Mouse (Mus musculus): Measurements from ENCODE around the gene Ppp1ca. TPM values are rescaled to one million over a fixed set of nuclear protein-coding genes. Genes with fewer than 3 reads are reported as not detected.
A peak's percentile ranks its signal among the peaks of the same experiment; 100 is the strongest.

Ppp1ca gene
- polyA plus RNA-seq, 1 experiment from 2014 or later, result 946 TPM

DNA sequence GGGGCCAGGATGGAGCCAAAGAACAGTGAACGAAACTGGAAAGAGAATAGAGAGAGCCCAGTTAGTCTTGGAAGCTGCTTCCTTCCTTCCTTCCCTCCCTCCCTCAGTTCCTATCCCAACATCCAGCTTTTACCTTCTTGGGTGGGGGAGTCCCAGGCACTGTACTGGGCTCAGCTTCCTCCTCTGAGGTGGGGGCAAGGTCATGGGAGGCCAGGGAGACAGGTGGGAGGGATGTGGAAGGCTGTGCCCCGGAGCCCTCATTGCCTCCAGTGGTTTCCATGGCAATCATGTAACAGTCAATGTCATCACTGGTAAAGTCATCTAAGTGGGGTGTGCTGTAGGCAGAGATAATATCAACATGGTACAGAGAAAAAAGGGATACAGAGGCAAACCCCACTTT, 4.2 kb downstream of the Ppp1ca start:
- no peak overlapping the region for H3K27ac ChIP-seq
- WGBS, result 72% methylated on average over 2 of the region's 2 CpGs
- H3K4me3 ChIP-seq, result no peak overlapping the region
- H3K4me1 ChIP-seq, result peaks cover 64% of the 10 kb centered on the region
- no peak for DNase-seq (ENCODE audit: low spot score)
- no peaks in the 10 kb centered on the region for H3K9me3 ChIP-seq
- no peaks in the 10 kb centered on the region for H3K27me3 ChIP-seq (ENCODE audit: insufficient read depth, poor library complexity, severe bottlenecking)
- H3K36me3 ChIP-seq, result peaks cover 73% of the 10 kb centered on the region

DNA sequence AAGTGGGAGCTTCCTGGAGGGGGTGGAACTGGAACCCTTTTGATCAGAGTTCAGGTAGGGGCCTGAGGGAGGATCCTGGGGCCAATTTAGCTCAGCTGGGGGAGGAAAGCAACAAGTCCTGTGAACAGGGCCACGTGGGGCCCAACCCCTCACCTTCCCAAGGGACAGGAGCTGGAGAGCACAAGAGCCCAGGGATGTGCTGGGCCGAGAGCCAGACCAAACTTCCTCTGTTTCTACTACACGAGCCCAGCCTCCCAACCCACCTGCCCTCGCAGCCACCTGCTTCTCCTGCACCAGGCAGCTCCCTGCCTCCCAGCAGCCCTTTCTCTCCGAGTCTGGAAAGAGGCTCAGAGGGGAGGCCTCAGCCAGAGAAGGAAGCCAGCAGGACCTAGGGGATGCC, 4.7 kb downstream of the Ppp1ca start:
- no peak for DNase-seq (ENCODE audit: low spot score)
- peaks cover 73% of the 10 kb centered on the region for H3K36me3 ChIP-seq
- WGBS, result 64% methylated on average over 5 of the region's 5 CpGs
- H3K4me1 ChIP-seq, result peaks cover 59% of the 10 kb centered on the region
- H3K27ac ChIP-seq, result 0 out of 2 replicates have a peak overlapping the region, but pooled peaks have one; percentile 11
- H3K4me3 ChIP-seq, result no peak overlapping the region
- H3K27me3 ChIP-seq (ENCODE audit: insufficient read depth, poor library complexity, severe bottlenecking), result no peaks in the 10 kb centered on the region
- H3K9me3 ChIP-seq, result no peaks in the 10 kb centered on the region

DNA sequence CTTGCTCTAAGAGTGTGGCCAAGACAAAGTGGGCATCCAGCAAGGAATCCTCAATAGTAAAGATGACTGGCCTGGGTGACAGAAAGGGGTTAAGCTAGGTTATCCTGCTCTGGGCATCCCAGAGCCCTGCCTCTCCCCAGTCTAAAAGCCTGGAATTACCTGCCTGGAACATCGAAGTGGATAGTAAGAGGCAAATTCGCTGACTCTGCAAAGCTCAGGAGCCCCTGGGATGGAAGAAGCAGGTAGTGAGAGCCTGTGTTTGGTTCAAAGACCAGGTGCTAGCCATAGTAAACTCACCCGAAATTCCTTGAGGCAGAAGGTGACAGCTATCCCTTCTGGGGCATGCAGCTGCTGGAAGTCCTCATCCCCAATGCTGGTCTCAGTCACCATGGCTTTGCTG, 5.3 kb downstream of the Ppp1ca start:
- Histone ChIP-seq H3K36me3 (peaks cover 73% of the 10 kb centered on the region), H3K27ac (no peak overlapping the region), H3K4me1 (peaks cover 61% of the 10 kb centered on the region), H3K4me3 (no peak overlapping the region), H3K9me3 (no peaks in the 10 kb centered on the region), H3K27me3 (ENCODE audit: insufficient read depth, poor library complexity, severe bottlenecking) (no peaks in the 10 kb centered on the region)
- WGBS, result 63% methylated on average over 3 of the region's 3 CpGs
- DNase-seq (ENCODE audit: low spot score), result no peak

DNA sequence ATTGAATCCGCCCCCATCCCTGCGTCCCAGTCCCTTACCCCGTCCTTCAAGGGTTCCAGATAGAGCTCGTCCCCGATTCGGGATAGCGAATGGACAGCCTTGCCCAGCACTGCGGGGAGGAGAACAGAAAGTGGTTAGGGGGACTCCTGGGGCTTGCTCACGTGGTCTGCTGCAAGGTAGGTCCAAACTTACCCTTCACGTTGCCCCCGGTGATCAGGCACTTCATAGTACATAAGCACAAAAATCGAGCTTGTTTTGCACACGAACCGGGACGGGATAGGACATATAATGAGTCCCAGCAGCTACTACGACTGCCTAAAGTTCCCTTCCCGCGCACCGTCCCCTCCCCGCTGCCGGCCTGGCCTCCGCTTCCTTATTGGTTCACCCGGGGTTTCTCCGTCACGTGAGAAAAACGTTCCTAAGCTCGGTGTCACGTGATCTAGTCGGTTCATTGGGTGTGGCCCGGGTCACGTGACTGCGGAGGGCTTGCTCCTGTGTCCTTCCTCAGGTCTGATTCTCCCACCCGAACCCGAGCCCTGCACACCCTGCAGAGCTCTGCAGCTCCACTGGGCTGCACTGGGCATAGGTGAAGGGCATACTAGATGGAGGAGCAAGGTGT, 9.5 kb downstream of the Ppp1ca start, which contains the start of gene Rad9a:
Rad9a (minus strand) TSS at position 372 of the 619 bp plus-strand sequence.
- peak; percentile 99 for DNase-seq (ENCODE audit: low spot score)
- Histone ChIP-seq H3K27me3 (ENCODE audit: insufficient read depth, poor library complexity, severe bottlenecking) (peaks cover 21% of the 10 kb centered on the region), H3K4me3 (peak within 1 kb of the TSS; percentile 73), H3K36me3 (peaks cover 40% of the 10 kb centered on the region), H3K9me3 (no peaks in the 10 kb centered on the region), H3K4me1 (peaks cover 39% of the 10 kb centered on the region), H3K27ac (peak within 1 kb of the TSS; percentile 92)
- under 1% methylated on average over 34 of the region's 34 CpGs for WGBS

DNA sequence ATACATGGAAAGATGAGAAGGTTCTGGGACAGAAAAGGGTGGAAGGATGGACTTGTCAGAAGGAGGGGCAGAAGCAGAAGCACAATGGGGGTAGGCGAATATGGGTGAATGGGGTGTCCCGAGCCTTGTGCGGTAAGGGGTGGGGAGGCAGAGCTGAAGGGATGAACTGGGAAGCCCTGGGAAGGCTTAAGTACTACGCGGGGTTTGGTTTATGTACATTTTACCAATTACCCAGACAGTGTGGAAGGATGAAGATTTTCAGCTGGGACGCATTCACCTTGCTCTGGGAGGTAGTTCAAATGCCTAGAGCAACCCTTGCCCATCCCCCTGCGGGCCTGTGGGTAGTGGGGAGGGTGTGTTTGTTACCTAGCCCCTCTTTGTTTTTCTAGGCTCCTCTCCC, 10.3 kb downstream of the Ppp1ca start:
- H3K9me3 ChIP-seq, result no peaks in the 10 kb centered on the region
- peaks cover 33% of the 10 kb centered on the region for H3K4me1 ChIP-seq
- H3K36me3 ChIP-seq, result peaks cover 32% of the 10 kb centered on the region
- peak overlapping the region; percentile 73 for H3K4me3 ChIP-seq
- H3K27ac ChIP-seq, result peak overlapping the region; percentile 92
- no peak for DNase-seq (ENCODE audit: low spot score)
- WGBS, result 34% methylated on average over 7 of the region's 7 CpGs
- peaks cover 25% of the 10 kb centered on the region for H3K27me3 ChIP-seq (ENCODE audit: insufficient read depth, poor library complexity, severe bottlenecking)

DNA sequence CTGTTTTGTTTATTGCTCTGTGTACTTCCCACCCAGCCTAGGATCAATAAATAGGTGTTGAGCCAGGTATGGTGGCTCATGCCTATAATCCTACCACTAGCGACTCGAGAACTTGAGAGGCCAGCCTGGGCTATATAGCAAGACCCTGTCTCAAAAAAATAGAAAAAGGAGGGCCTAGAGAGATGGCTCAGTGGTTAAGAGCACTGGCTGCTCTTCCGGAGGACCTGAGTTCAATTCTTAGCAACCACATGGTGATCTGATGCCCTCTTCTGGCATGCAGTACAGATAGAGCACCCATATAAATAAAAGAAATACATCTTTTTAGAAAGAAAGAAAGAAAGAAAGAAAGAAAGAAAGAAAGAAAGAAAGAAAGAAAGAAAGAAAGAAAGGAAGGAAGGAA, 11.3 kb downstream of the Ppp1ca start:
- H3K4me3 ChIP-seq, result no peak overlapping the region
- peaks cover 23% of the 10 kb centered on the region for H3K36me3 ChIP-seq
- WGBS, result 55% methylated on average over 3 of the region's 3 CpGs
- H3K9me3 ChIP-seq, result no peaks in the 10 kb centered on the region
- H3K27ac ChIP-seq, result no peak overlapping the region
- DNase-seq (ENCODE audit: low spot score), result no peak
- peaks cover 33% of the 10 kb centered on the region for H3K4me1 ChIP-seq
- peaks cover 25% of the 10 kb centered on the region for H3K27me3 ChIP-seq (ENCODE audit: insufficient read depth, poor library complexity, severe bottlenecking)

DNA sequence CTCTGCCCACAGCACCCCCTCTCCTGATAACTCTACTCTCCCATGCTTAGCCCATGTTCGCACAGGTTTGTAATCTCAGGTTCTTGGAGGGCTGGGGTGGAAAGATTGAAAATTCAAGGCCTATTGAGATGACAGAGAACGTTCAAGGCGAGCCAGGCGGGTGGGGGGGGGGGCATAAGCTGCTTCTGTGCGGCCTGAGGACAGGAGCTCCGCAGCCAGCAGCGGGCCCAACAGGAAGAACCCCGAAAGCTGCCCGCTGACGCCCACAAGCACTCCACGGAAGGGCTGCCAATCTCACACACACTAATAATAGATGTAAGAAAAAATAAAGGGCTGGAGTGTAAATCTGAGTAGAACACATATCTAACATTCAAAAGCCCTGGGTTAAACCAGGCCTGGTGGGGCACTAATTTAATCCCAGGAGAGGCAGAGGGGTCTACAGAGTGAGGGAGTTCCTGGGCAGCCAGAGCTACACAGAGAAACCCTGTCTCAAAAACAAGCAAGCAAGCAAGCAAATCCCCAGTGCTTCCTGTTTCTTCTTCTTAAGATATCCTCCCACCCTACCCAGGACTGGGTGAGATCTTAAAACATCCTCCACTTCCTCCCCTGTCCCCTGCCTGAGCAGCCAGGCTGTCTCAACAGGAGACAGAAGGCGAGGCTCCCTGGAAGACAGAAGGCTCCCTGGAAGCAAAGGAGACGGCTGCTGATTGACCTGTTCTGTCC, 11.9 kb downstream of the Ppp1ca start:
- H3K4me3 ChIP-seq, result no peak overlapping the region
- no peak overlapping the region for H3K27ac ChIP-seq
- H3K27me3 ChIP-seq (ENCODE audit: insufficient read depth, poor library complexity, severe bottlenecking), result peaks cover 28% of the 10 kb centered on the region
- peaks cover 34% of the 10 kb centered on the region for H3K4me1 ChIP-seq
- peaks cover 17% of the 10 kb centered on the region for H3K36me3 ChIP-seq
- WGBS, result 54% methylated on average over 13 of the region's 13 CpGs
- H3K9me3 ChIP-seq, result no peaks in the 10 kb centered on the region
- DNase-seq (ENCODE audit: low spot score), result no peak

DNA sequence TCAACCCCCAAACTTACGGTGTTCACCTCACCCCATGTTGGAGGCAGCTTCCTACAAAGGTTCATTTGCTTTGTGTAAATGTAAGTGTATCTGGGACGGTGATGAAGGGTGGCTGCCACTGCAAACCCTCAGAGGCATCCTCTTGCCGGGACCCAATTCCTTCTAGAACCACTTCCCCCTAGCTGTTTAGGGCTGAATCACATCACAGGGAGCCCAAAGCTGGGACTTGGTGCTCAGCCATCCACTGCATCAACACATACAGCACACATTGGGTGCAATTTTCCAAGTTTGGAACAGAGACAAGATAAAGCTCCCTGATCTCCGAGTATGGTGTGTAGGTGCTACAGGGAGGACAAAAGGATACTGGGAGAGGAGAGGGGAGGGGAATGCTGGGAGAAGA, 13.0 kb downstream of the Ppp1ca start:
- no peak overlapping the region for H3K27ac ChIP-seq
- H3K9me3 ChIP-seq, result no peaks in the 10 kb centered on the region
- no peak for DNase-seq (ENCODE audit: low spot score)
- peaks cover 36% of the 10 kb centered on the region for H3K27me3 ChIP-seq (ENCODE audit: insufficient read depth, poor library complexity, severe bottlenecking)
- no peak overlapping the region for H3K4me3 ChIP-seq
- H3K36me3 ChIP-seq, result peaks cover 6% of the 10 kb centered on the region; the same call in 1 of the 2 replicates
- WGBS, result 58% methylated on average over 4 of the region's 4 CpGs
- H3K4me1 ChIP-seq, result peaks cover 28% of the 10 kb centered on the region

DNA sequence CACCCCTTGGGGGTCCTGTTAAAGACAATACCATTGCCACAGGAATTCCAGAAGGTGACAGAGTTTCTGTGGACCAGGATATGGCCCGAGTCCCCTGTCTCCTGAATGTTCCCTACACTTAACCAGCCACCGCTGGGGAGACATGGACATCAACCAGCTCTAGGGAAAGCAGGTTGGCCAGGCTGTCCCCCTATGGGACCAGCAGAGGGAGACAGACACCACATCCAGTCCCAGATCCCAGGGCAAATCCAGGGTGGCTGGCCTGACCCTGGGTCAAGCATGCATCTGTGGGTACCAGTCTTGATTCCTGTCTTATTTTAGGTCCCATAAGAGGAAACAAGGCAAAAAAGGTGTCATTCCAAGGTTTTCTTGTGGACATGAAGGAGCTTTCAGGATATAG, 15.1 kb downstream of the Ppp1ca start:
- H3K27ac ChIP-seq, result no peak overlapping the region
- H3K4me3 ChIP-seq, result no peak overlapping the region
- H3K4me1 ChIP-seq, result peaks cover 18% of the 10 kb centered on the region
- peak; percentile 90 for DNase-seq (ENCODE audit: low spot score)
- WGBS, result 0% methylated on average over 2 of the region's 2 CpGs
- no peaks in the 10 kb centered on the region for H3K36me3 ChIP-seq
- H3K27me3 ChIP-seq (ENCODE audit: insufficient read depth, poor library complexity, severe bottlenecking), result peaks cover 57% of the 10 kb centered on the region
- no peaks in the 10 kb centered on the region for H3K9me3 ChIP-seq

DNA sequence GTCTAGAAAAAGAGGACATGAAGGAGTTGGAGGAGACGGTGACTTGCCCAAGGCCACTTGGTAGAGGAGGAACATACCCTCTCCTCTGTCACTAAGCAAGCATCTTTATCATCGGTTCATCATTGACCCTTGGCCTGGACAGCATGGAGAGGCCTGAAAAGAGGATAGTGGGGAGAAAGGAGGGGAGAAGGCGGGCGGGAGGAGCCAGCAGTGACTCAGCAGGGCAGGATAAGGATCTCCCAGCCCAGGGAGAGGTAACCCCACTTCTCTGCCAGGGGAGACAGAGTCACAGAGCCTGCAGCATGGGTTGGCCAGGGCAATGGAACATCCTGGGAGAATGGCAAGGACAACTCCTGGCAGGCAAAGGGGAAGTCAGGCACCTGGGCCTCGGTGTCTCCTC, 16.7 kb downstream of the Ppp1ca start:
- Histone ChIP-seq H3K36me3 (no peaks in the 10 kb centered on the region), H3K4me1 (peaks cover 23% of the 10 kb centered on the region), H3K9me3 (no peaks in the 10 kb centered on the region), H3K27me3 (ENCODE audit: insufficient read depth, poor library complexity, severe bottlenecking) (peaks cover 73% of the 10 kb centered on the region), H3K27ac (no peak overlapping the region), H3K4me3 (no peak overlapping the region)
- 68% methylated on average over 5 of the region's 5 CpGs for WGBS
- DNase-seq (ENCODE audit: low spot score), result no peak

DNA sequence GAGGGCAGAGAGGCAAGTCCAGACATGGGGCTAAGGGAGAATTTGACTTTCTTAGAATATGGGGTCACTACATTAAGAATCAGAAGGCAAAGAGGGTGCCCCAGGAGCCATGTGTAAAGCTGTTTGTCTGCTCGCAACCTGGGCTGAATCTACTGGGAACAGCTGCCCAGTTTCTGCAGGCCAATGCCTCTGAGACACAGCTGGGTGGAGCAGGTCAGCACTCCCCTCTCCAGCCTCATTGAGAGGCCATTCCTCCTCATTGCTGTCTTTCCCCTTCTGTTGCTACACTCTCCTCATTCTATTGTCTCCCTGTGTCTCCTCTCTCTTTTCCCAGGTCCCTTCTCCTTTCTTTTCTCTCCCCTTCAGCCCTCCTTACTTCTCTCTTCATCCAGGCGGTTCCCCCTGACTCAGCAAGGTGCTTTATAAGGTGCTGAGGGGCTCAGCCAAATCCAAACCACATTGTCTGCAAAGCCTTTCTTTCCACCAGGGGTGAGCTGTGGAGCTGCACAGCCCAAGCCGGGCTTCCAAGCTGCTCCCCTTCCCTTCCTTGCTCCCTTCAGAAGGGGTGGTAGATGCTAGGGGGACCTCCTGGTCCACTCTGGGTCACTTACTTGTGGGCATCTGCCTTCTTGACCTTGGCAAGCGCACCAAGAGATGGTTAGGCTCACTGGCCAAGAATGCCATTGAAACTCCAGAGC, 20.2 kb downstream of the Ppp1ca start:
- Histone ChIP-seq H3K27ac (0 out of 2 replicates have a peak overlapping the region, but pooled peaks have one; percentile 47), H3K36me3 (no peaks in the 10 kb centered on the region), H3K4me3 (no peak overlapping the region), H3K4me1 (peaks cover 57% of the 10 kb centered on the region), H3K27me3 (ENCODE audit: insufficient read depth, poor library complexity, severe bottlenecking) (peaks cover 82% of the 10 kb centered on the region), H3K9me3 (no peaks in the 10 kb centered on the region)
- WGBS, result 16% methylated on average over 4 of the region's 4 CpGs
- DNase-seq (ENCODE audit: low spot score), result no peak

DNA sequence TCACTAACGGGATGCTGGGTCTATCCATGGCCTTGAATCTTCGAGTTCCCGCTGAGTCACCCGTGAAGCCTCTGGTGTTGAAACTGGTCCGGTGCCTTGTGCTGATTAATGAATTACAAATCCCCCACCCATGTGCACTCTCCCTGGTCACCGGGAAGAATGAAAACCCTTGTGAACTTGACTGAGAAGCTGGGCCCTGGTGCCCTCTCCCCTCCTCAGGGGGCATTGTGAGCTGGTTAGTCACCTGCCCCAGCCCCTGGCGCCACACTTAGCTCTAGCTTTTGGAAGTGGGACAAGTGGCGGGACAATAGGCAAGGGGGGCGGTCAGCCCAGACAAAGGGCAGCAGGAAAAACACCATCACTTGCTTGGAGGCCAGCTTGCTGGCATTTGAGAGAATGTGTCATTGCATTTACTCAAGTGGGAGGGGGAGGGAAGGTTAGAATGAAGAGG, 21.7 kb downstream of the Ppp1ca start:
- Histone ChIP-seq H3K9me3 (no peaks in the 10 kb centered on the region), H3K27ac (peak overlapping the region; percentile 91), H3K4me1 (peaks cover 67% of the 10 kb centered on the region), H3K36me3 (no peaks in the 10 kb centered on the region), H3K27me3 (ENCODE audit: insufficient read depth, poor library complexity, severe bottlenecking) (peaks cover 96% of the 10 kb centered on the region), H3K4me3 (peak overlapping the region; percentile 75)
- WGBS, result 4% methylated on average over 9 of the region's 9 CpGs
- DNase-seq (ENCODE audit: low spot score), result no peak

All from heart, embryonic 10.5 days (tissue).